Mouse (Mus musculus) kidney, embryonic 14.5 days (tissue): ENCODE data around the gene Map3k10. TPM values are rescaled to one million over a fixed set of nuclear protein-coding genes. Genes with fewer than 3 reads are reported as not detected.

ENCODE experiments used
- ATAC-seq: fragments of 200-750 bp; cut with Nextera tagmentation; 2 replicates; pipeline ENCODE4 v1.8.0; 2017; ENCODE audit warnings: moderate number of reproducible peaks, mild to moderate bottlenecking, moderate TSS enrichment, moderate library complexity; ENCODE audit not compliant: low FRiP score, low TSS enrichment
- H3K27ac ChIP-seq: fragments of 300-500 bp; sonication (generic); 2 replicates; pipeline ENCODE4 v1.5.1; 2014; ENCODE audit warnings: low read depth, mild to moderate bottlenecking, low read length, moderate library complexity, mixed read lengths
- H3K27me3 ChIP-seq: fragments of 300-500 bp; sonication (generic); 2 replicates; pipeline ENCODE4 v1.6.1; 2014; ENCODE audit warnings: mild to moderate bottlenecking, low read length; ENCODE audit not compliant: control insufficient read depth, insufficient read depth
- H3K36me3 ChIP-seq: fragments of 300-500 bp; sonication (generic); 2 replicates; pipeline ENCODE4 v1.6.1; 2014; ENCODE audit warnings: low read length, mixed read lengths; ENCODE audit not compliant: control insufficient read depth, insufficient read depth
- H3K4me1 ChIP-seq: fragments of 300-500 bp; sonication (generic); 2 replicates; pipeline ENCODE4 v1.6.1; 2014; ENCODE audit warnings: low read length, mixed read lengths; ENCODE audit not compliant: control insufficient read depth, insufficient read depth
- H3K4me2 ChIP-seq: fragments of 300-500 bp; sonication (generic); replicated peaks from 2 replicates; pipeline ENCODE4 v1.6.1; 2014; ENCODE audit warnings: low read depth, mild to moderate bottlenecking, low read length
- H3K4me3 ChIP-seq: fragments of 300-500 bp; sonication (generic); 2 replicates; pipeline ENCODE4 v1.5.1; 2014; ENCODE audit warnings: mild to moderate bottlenecking, low read length
- H3K9ac ChIP-seq: fragments of 300-500 bp; sonication (generic); 2 replicates; pipeline ENCODE4 v1.6.1; 2014; ENCODE audit warnings: low read depth, mild to moderate bottlenecking, low read length, moderate library complexity
- H3K9me3 ChIP-seq: fragments of 300-500 bp; sonication (generic); 2 replicates; pipeline ENCODE4 v1.6.1; 2016; ENCODE audit warnings: low read length; ENCODE audit not compliant: control insufficient read depth
- WGBS: fragments of 180-500 bp; shearing (Covaris S2); extraction: QIAGEN DNeasy Blood & Tissue Kit; methylation state at CpG from one replicate; pipeline ENCODE4 v1.1.7; 2014; 5-methylcytosine and 5-hydroxymethylcytosine counted together
- polyA plus RNA-seq: library from polyadenylated mRNA; unstranded; fragments of >200 nt; fragmentation: Nextera tagmentation; extraction: Ambion mirVana; gene quantifications from 2 replicates; pipeline ENCODE4 v1.2.1, GENCODE M21; 2014

Map3k10 gene
- polyA plus RNA-seq, 1 experiment from 2014 or later = 7.7 TPM

DNA sequence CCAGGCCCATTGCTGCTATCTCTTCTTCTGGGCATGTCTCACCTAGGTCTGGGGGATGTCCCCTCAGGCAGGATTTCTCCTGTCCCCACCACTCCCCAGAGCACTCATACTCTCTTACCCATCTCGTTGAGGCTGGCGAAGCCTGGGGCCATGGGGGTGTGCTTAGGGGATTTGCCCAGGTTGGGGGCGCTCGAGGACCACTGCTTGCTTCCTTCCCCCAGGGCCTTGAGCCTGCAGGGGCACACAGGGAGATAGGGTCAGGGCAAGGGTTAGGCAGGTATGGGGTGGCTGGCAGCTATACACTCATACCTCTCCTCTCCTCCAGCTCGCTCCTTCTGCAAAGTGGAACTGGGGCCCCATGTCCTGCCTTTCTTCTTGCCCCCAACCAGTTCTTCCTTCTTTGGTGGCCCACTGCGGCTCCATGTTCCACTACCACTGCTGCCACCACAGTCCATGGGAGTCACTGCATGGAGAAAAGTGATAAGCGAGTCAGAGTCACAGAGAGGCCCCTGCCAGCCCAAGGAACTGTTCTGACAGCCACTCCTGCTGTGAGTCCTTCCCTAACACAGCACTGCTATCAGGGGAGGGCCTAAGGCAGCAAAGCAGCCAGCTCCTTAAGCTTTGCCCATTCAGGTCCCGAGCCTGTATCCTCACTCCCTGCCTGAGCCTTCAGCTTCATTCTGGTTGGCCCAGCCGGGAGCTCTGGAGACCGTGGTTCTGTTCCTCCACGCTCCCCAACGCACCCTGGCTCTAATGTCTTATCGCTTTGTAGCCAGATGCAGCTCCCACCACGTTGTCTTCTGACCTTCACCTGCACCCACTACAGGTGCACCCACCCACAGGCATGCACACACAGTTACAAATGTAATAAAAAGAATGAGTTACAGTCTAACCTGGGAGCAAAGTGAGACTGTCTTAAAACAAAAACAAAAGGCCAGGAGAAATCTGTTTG lies 15.4 kb downstream of the Map3k10 start:
- H3K4me2 ChIP-seq = no peak overlapping the region
- 66% methylated on average over 14 of the region's 14 CpGs for WGBS
- no peaks in the 10 kb centered on the region; the same call in 1 of the 2 replicates for H3K36me3 ChIP-seq
- H3K27ac ChIP-seq = no peak overlapping the region
- no peak overlapping the region for H3K9ac ChIP-seq
- no peak overlapping the region for H3K4me3 ChIP-seq
- H3K27me3 ChIP-seq = peaks cover 40% of the 10 kb centered on the region
- no peaks in the 10 kb centered on the region for H3K9me3 ChIP-seq
- H3K4me1 ChIP-seq = 0 out of 2 replicates have a peak, but pooled peaks cover 2% of the 10 kb centered on the region
- ATAC-seq = no peak

GRCm38 (mm10) chr7:27657824-27658395 lies 16.5 kb downstream of the Map3k10 start:
- H3K9ac ChIP-seq = no peak overlapping the region
- H3K36me3 ChIP-seq = no peaks in the 10 kb centered on the region; the same call in 1 of the 2 replicates
- no peak for ATAC-seq
- H3K27ac ChIP-seq = no peak overlapping the region
- peaks cover 51% of the 10 kb centered on the region for H3K27me3 ChIP-seq
- no peak overlapping the region; the same call in 1 of the 2 replicates for H3K4me3 ChIP-seq
- no peaks in the 10 kb centered on the region for H3K9me3 ChIP-seq
- H3K4me1 ChIP-seq = 0 out of 2 replicates have a peak, but pooled peaks cover 4% of the 10 kb centered on the region
- H3K4me2 ChIP-seq = peak overlapping the region; percentile 25; the same call in 1 of the 2 replicates
- 29% methylated on average over 43 of the region's 53 CpGs for WGBS

DNA sequence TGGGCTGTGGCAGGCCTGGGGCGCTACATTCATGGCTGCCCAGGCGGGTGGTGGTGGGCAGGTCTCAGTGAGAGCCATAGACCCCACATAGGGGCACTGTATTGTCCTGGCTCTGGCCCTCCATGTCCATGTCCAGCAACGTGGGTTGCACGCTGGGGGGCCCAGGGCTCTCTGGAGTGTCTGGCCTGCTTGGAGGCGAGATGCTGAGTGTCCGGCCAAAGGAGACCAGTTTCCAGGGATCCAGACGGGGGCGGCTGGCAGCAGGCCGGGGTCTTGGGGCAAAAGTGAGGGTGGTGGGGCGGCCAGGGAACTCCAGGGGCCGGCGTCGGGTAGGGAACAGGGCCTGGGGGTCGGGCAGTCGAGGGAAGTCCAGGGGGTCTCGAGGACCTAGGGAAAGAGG lies 17.8 kb downstream of the Map3k10 start:
- Histone ChIP-seq H3K4me1 (0 out of 2 replicates have a peak, but pooled peaks cover 4% of the 10 kb centered on the region), H3K9me3 (no peaks in the 10 kb centered on the region), H3K27me3 (peaks cover 62% of the 10 kb centered on the region), H3K36me3 (no peaks in the 10 kb centered on the region; the same call in 1 of the 2 replicates), H3K27ac (no peak overlapping the region), H3K9ac (no peak overlapping the region), H3K4me2 (no peak overlapping the region), H3K4me3 (no peak overlapping the region)
- ATAC-seq = no peak
- 89% methylated on average over 16 of the region's 16 CpGs for WGBS

- Histone ChIP-seq H3K9ac (no peak overlapping the region), H3K9me3 (no peaks in the 10 kb centered on the region), H3K4me3 (no peak overlapping the region), H3K4me2 (no peak overlapping the region), H3K27me3 (peaks cover 64% of the 10 kb centered on the region), H3K36me3 (no peaks in the 10 kb centered on the region; the same call in 1 of the 2 replicates), H3K27ac (no peak overlapping the region), H3K4me1 (0 out of 2 replicates have a peak, but pooled peaks cover 4% of the 10 kb centered on the region)
- no peak for ATAC-seq
- WGBS = 26% methylated on average over 11 of the region's 11 CpGs
These were observed 18.9 kb downstream of the Map3k10 start for GRCm38 (mm10) chr7:27655545-27655944.

- no peaks in the 10 kb centered on the region for H3K9me3 ChIP-seq
- no peak overlapping the region for H3K9ac ChIP-seq
- no peak overlapping the region for H3K4me2 ChIP-seq
- 66% methylated on average over 20 of the region's 20 CpGs for WGBS
- ATAC-seq = no peak
- 0 out of 2 replicates have a peak, but pooled peaks cover 4% of the 10 kb centered on the region for H3K4me1 ChIP-seq
- H3K4me3 ChIP-seq = no peak overlapping the region
- no peaks in the 10 kb centered on the region; the same call in 1 of the 2 replicates for H3K36me3 ChIP-seq
- H3K27me3 ChIP-seq = peaks cover 64% of the 10 kb centered on the region
- H3K27ac ChIP-seq = no peak overlapping the region
These were observed 19.7 kb downstream of the Map3k10 start for GRCm38 (mm10) chr7:27654607-27655276.

DNA sequence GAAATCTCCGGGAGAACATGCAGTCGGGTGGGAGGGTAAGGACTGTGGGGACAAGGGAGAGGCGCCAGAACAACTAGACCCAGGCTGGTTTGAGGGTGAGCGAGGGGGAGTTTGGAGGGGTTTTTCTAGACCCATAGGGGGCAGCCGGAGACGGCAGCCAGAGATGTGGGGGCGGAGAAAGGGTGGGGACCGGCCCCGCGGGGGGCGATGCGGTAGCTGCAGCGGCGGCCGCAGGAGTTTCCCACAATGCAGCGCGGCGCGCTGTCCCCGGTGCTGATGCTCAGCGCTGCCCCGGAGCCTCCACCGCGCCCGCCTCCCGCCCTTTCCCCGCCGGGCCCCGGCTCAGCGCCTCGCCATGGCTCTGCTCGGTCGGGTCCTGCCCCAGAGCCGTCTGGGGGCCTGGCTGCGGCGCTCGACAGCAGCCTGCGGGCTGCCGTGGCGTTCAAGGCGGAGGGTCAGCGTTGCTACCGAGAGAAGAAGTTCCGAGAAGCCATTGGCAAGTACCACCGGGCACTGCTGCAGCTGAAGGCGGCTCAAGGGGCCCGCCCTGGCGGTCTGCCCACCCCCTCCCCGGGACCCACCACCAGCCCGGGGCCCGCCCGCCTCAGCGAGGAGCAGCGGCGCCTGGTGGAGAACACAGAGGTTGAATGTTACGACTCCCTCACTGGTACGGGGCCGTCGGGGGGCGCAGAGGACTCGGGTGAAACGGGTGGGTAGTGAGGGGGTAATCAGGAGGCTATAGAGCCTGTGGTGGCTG lies 20.5 kb downstream of the Map3k10 start, which contains the start of gene Ttc9b:
Gene Ttc9b (plus strand): TSS at position 235 of the 757 bp plus-strand sequence.
- Histone ChIP-seq H3K4me2 (peak within 1 kb of the TSS; percentile 40), H3K9ac (no peak within 1 kb of the TSS), H3K9me3 (no peaks in the 10 kb centered on the region), H3K36me3 (no peaks in the 10 kb centered on the region; the same call in 1 of the 2 replicates), H3K4me1 (0 out of 2 replicates have a peak, but pooled peaks cover 4% of the 10 kb centered on the region), H3K27ac (no peak within 1 kb of the TSS), H3K27me3 (peaks cover 61% of the 10 kb centered on the region), H3K4me3 (peak within 1 kb of the TSS; percentile 15)
- 5% methylated on average over 45 of the region's 62 CpGs for WGBS
- peak; percentile 64 for ATAC-seq

DNA sequence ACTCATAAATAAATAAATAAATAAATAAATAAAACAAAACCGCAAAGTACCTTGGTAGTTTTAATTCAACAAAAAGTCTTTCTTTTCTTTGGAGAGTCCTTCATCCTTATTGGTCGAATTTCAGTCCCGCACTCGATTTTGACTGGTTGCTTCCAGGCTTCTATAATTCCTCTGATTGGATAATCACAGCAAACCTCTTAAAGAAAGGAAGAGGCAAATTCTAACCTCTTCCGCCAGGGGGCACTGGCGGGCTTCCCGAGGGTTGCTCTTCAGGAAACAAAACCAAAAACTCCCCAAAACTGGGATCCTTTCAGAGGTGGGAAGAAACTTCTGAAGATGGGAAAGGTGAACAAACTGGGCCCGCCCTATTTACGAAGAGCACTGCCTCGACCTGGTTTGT lies 23.4 kb downstream of the Map3k10 start:
- 0 out of 2 replicates have a peak, but pooled peaks cover 4% of the 10 kb centered on the region for H3K4me1 ChIP-seq

DNA sequence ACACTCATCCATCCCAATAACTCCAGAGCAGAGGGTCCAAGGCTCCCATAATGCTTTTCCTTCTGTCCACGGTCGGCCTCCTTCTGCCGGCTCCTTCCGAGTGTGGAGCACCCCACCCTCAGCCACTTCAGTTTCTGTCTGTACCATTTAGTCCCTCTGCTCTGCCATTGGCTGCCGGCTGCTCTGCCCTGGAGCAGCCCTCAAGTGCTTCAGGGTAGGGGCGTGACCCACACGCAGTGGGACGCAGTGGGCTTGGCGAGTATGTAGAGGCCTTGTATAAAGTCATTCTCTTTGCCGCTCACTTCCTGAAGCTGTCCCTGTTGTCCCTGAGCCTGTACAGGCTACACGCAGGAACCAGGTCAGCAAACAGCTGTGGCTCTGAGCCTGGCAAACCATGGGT lies 24.7 kb downstream of the Map3k10 start:
- no peak for ATAC-seq
- Histone ChIP-seq H3K4me3 (no peak overlapping the region), H3K4me1 (0 out of 2 replicates have a peak, but pooled peaks cover 4% of the 10 kb centered on the region), H3K9me3 (no peaks in the 10 kb centered on the region), H3K27ac (no peak overlapping the region), H3K36me3 (no peaks in the 10 kb centered on the region), H3K9ac (no peak overlapping the region), H3K27me3 (peaks cover 31% of the 10 kb centered on the region), H3K4me2 (no peak overlapping the region)
- 92% methylated on average over 11 of the region's 11 CpGs for WGBS

More for the DNA sequence above, 23.4 kb downstream of the Map3k10 start:
- Histone ChIP-seq H3K27me3 (peaks cover 42% of the 10 kb centered on the region), H3K9me3 (no peaks in the 10 kb centered on the region), H3K9ac (no peak overlapping the region), H3K27ac (no peak overlapping the region), H3K4me2 (peak overlapping the region; percentile 19; the same call in 1 of the 2 replicates), H3K36me3 (no peaks in the 10 kb centered on the region), H3K4me3 (no peak overlapping the region)
- 7% methylated on average over 10 of the region's 10 CpGs for WGBS
- no peak for ATAC-seq
